In the genomic region with DNA sequence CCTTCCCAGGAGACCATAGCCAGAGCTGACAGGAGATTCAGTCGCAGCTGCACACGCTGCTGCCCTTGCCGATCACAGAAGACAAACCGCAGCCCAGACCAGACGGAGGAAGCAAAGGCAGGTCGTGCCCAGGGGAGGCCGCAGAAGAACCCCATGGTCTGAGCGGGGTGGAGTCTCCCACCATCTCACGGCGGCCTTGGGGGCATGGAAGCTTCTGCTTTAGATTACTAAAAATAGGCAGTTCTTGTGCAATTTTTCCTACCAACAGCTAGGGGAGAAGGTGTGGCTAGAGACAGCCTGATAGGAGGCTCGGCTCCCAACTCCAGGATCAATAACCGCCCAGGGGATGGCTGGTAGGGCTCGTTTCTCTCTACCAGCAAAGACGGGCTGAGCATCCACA, we compare ENCODE assay signal across 9 mouse cellular contexts. TPM values are rescaled to one million over a fixed set of nuclear protein-coding genes. Genes with fewer than 3 reads are reported as not detected.
DNase-seq lines count a peak whose midpoint lies in the region; ATAC-seq lines count a peak whose summit lies in the region.
"Had no signal": no experiment of that assay in that cellular context is flagged by ENCODE, and none has a peak within 500 bp of the region (broad histone marks: within the 10 kb centered on the region; RNA-seq: fewer than 3 reads in every experiment).

No protein-coding gene starts in this region.

- H3K36me3 ChIP-seq in heart, embryonic 10.5 days: peaks cover 41% of the 10 kb centered on the region
- H3K36me3 ChIP-seq in liver, embryonic 11.5 days (ENCODE audit: control insufficient read depth, insufficient read depth, low read length): peaks cover 34% of the 10 kb centered on the region

- no peaks in the 10 kb centered on the region for H3K27me3 ChIP-seq in heart, embryonic 10.5 days (ENCODE audit: insufficient read depth, poor library complexity, severe bottlenecking)
- H3K27me3 ChIP-seq in liver, embryonic 11.5 days (replicated peaks; ENCODE audit: control insufficient read depth, insufficient read depth, low read length): no peaks in the 10 kb centered on the region

- WGBS in heart, embryonic 10.5 days: 57% methylated on average over 14 of the region's 14 CpGs
- 30% methylated on average over 14 of the region's 14 CpGs for WGBS in liver, embryonic 11.5 days

- no peak overlapping the region for H3K4me3 ChIP-seq in heart, embryonic 10.5 days
- peak overlapping the region; percentile 29 for H3K4me3 ChIP-seq in liver, embryonic 11.5 days (ENCODE audit: low read depth, low read length)

- peak overlapping the region; percentile 37 for H3K27ac ChIP-seq in heart, embryonic 10.5 days
- peak overlapping the region; percentile 52 for H3K27ac ChIP-seq in liver, embryonic 11.5 days (ENCODE audit: low read depth, low read length)

- no peaks in the 10 kb centered on the region for H3K9me3 ChIP-seq in heart, embryonic 10.5 days
- H3K9me3 ChIP-seq in liver, embryonic 11.5 days (ENCODE audit: control insufficient read depth, low read length): no peaks in the 10 kb centered on the region

- peak; percentile 44 for ATAC-seq in liver, embryonic 11.5 days (replicated peaks; ENCODE audit: low FRiP score)
- ATAC-seq: forebrain, postnatal 0 days had no signal

- peaks cover 49% of the 10 kb centered on the region for H3K4me1 ChIP-seq in heart, embryonic 10.5 days
- peaks cover 43% of the 10 kb centered on the region for H3K4me1 ChIP-seq in liver, embryonic 11.5 days (replicated peaks; ENCODE audit: control insufficient read depth, insufficient read depth, low read length)

- no peak for DNase-seq in heart, embryonic 10.5 days (ENCODE audit: low spot score)
- DNase-seq in heart, adult 8-10 months (ENCODE audit: low spot score): no peak
- peak; percentile 93 for DNase-seq in 416B (ENCODE audit: low read depth)
- DNase-seq in brain, adult 2 months (ENCODE audit: low read depth, low spot score): peak; percentile 47
- DNase-seq in liver, embryonic 11.5 days (ENCODE audit: low spot score): no peak
- DNase-seq in left cerebral cortex, adult 18-20 months (ENCODE audit: low spot score in 2 of 2): no peak
- no peak for DNase-seq in cerebellum, adult 11 months
- no peak for DNase-seq in thymus, postnatal 4 days
- DNase-seq: forebrain, postnatal 0 days had no signal

- peak overlapping the region; percentile 59 for H3K4me2 ChIP-seq in liver, embryonic 11.5 days

- H3K9ac ChIP-seq in liver, embryonic 11.5 days (ENCODE audit: low read depth, low read length): peak overlapping the region; percentile 37; the same call in 1 of the 2 replicates
- H3K9ac ChIP-seq: forebrain, postnatal 0 days had no signal

RNA-seq across cellular contexts. Expression of a gene that starts 29.7 kb away (rescaled TPM):
- polyA plus RNA-seq in heart, embryonic 10.5 days (2016; fragmentation: Nextera tagmentation; extraction: Ambion mirVana): 13.0 and 21.7 TPM in 2 replicates
- total RNA-seq in heart, adult 8-10 months (2022): 10 to 100 TPM; 34.8 to 36.7 (median 36.3) TPM
- 27.4 and 29.7 TPM in 2 replicates for polyA plus RNA-seq in liver, embryonic 11.5 days (2014; fragmentation: Nextera tagmentation; extraction: Ambion mirVana)
- total RNA-seq in left cerebral cortex, adult 18-20 months (2021): 10 to 100 TPM; 34.9 to 35.8 TPM

RNA-seq across cellular contexts. Expression of a gene that starts 30.1 kb away (rescaled TPM):
- polyA plus RNA-seq in heart, embryonic 10.5 days (2016; fragmentation: Nextera tagmentation; extraction: Ambion mirVana): 0.15 and 0.24 TPM in 2 replicates
- total RNA-seq in heart, adult 8-10 months (2022): under 1 TPM in 2 of 4 experiments, not detected in 2; 0.14 to 0.22 TPM
- 1.3 and 1.5 TPM in 2 replicates for polyA plus RNA-seq in liver, embryonic 11.5 days (2014; fragmentation: Nextera tagmentation; extraction: Ambion mirVana)
- 1 to 10 TPM in 1 of 2 experiments, under 1 TPM in 1; 0.70 to 1.3 TPM for total RNA-seq in left cerebral cortex, adult 18-20 months (2021)

RNA-seq across cellular contexts. Expression of a gene that starts 47.8 kb away (rescaled TPM):
- 4.2 and 5.9 TPM in 2 replicates for polyA plus RNA-seq in heart, embryonic 10.5 days (2016; fragmentation: Nextera tagmentation; extraction: Ambion mirVana)
- 10 to 100 TPM in 2 of 4 experiments, 1 to 10 TPM in 2; 8.2 to 12.4 (median 10.0) TPM for total RNA-seq in heart, adult 8-10 months (2022)
- polyA plus RNA-seq in liver, embryonic 11.5 days (2014; fragmentation: Nextera tagmentation; extraction: Ambion mirVana): 5.1 and 5.5 TPM in 2 replicates
- 1 to 10 TPM; 5.8 to 8.1 TPM for total RNA-seq in left cerebral cortex, adult 18-20 months (2021)

RNA-seq across cellular contexts. Expression of a gene that starts 53.6 kb away (rescaled TPM):
- 11.0 and 11.2 TPM in 2 replicates for polyA plus RNA-seq in heart, embryonic 10.5 days (2016; fragmentation: Nextera tagmentation; extraction: Ambion mirVana)
- total RNA-seq in heart, adult 8-10 months (2022): 10 to 100 TPM; 14.3 to 17.9 (median 15.3) TPM
- polyA plus RNA-seq in liver, embryonic 11.5 days (2014; fragmentation: Nextera tagmentation; extraction: Ambion mirVana): 9.0 and 13.1 TPM in 2 replicates
- total RNA-seq in left cerebral cortex, adult 18-20 months (2021): 10 to 100 TPM; 28.7 to 31.0 TPM

RNA-seq across cellular contexts. Expression of a gene that starts 53.8 kb away (rescaled TPM):
- 47.1 and 49.4 TPM in 2 replicates for polyA plus RNA-seq in heart, embryonic 10.5 days (2016; fragmentation: Nextera tagmentation; extraction: Ambion mirVana)
- 10 to 100 TPM; 21.0 to 24.7 (median 23.0) TPM for total RNA-seq in heart, adult 8-10 months (2022)
- 46.7 and 47.0 TPM in 2 replicates for polyA plus RNA-seq in liver, embryonic 11.5 days (2014; fragmentation: Nextera tagmentation; extraction: Ambion mirVana)
- total RNA-seq in left cerebral cortex, adult 18-20 months (2021): 10 to 100 TPM; 34.0 to 41.6 TPM

Comparison
In these comparisons a context has a peak if more than half of its experiments do, and no peak if none do; other contexts are left out.
1. DNase-seq: peak in 416B (single experiment) and brain, adult 2 months (single experiment); none in heart, embryonic 10.5 days (single experiment), heart, adult 8-10 months (single experiment), liver, embryonic 11.5 days (single experiment), left cerebral cortex, adult 18-20 months (0 of 2), cerebellum, adult 11 months (single experiment) and thymus, postnatal 4 days (single experiment).